Mouse (Mus musculus): ENCODE data around the gene Iglon5. TPM values are rescaled to one million over a fixed set of nuclear protein-coding genes. Genes with fewer than 3 reads are reported as not detected.
A peak's percentile ranks its signal among the peaks of the same experiment; 100 is the strongest.

The Iglon5 gene
- total RNA-seq, 1 experiment from 2014 or later: 2.1 TPM

DNA sequence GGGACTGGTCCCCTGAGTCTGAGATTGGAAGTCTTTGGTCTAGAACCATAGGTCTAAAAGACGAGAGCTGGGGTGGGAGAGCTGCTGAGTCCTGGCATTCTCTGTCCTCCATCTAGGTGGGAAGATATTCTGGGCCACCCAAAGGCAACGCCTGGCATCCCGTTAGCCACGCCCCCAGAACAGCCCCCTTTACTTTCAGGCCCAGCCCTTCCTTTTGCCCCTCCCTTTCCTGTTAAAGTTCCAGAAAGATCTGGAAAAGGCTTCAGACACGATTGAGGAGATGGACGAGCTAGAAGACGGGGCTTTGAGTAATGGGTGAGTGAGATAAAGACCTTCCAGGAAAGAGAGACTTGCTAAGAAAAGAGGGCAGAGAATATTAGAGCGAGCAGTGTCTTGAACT lies 62.5 kb downstream of the Iglon5 start, which contains the start of gene Lim2:
Lim2 (plus strand) TSS at position 265 of the 400 bp plus-strand sequence.
- no peak for DNase-seq

DNA sequence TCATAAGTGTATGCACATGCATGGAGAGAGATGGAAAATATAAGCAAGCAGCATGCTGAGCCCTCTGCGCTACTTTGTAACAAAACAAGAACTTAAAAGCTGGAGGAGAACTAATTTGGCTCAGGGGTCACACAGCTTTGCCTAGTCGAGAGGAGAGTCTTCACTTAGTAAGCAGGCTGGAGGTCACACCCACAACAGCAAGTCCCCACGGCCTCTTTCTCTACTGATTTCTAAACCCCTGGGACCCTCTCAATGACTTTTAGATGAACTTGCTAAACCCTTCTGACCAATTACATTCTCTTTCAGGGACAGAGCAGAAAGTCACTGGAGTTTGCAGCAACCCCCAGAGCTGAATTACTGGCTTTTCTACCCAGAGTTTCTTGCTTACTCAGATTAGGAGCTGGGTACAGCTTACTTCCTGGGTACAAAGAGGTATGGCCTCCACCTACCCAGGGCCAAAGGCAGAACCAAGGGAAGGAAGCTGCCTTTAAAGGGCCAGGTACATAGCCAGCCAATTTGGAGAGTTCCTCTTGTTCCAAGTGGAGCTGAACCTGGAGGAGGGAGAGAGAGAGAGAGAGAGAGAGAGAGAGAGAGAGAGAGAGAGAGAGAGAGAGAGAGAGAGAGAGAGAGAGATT lies 65.8 kb downstream of the Iglon5 start:
- DNase-seq: no peak

DNA sequence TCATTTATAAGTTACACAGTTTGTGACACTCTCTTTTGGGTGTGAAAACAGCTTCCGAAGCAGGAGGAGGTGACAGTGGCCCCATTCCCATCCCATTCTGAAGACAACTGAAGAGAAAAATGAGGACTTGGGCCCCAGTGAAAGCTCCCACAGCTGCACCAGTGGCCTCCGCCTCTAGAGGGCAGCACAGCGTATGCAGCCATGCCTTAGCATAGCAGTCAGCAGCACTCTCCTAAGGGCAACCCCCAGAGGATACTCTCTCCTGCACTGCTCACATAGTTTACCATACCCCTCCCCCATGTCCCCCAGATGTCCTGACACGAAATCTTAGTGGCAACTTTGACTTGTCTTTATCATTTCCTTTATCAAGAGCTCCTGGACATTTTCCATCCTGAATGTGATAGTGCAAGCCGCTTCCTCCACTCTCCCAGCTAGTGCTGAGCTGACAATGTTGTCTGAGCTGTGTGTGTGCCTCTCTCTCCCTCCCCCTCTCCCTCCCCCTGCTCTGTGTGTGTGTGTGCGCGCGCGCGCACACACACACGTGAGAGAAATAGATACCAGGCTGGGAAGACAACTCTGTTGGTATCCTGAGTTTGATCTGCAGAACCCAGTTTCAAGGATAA lies 66.8 kb downstream of the Iglon5 start:
- peak; percentile 88 for DNase-seq

Small RNAs within 50 kb of the gene (microRNA-seq; reads per million reads assigned to microRNA genes)
- 0.69 to 2.5 reads per million in 2 experiments for gene Mir7051

Other genes with a start within 250 kb of the Iglon5 start
- 22.4 and 23.0 TPM in 2 replicates for gene Zfp715, start 176.8 kb downstream of the Iglon5 start, total RNA-seq (2021)
- not detected in 2 replicates for gene Siglecf, start 138.7 kb downstream of the Iglon5 start, total RNA-seq (2021)
- 0.09 and 1.00 TPM in 2 replicates for gene Siglecg, start 81.9 kb downstream of the Iglon5 start, total RNA-seq (2021)
- gene Lim2, start 62.4 kb downstream of the Iglon5 start, total RNA-seq (2021): not detected in 2 replicates
- 0.46 TPM in 1 of 2 replicates, not detected in the other for gene Nkg7, start 53.0 kb downstream of the Iglon5 start, total RNA-seq (2021)
- not detected in 2 replicates for gene Cldnd2, start 49.3 kb downstream of the Iglon5 start, total RNA-seq (2021)
- gene Etfb, start 46.0 kb downstream of the Iglon5 start, total RNA-seq (2021): 373 and 390 TPM in 2 replicates
- gene Gm45233, start 45.9 kb downstream of the Iglon5 start, total RNA-seq (2021): 1.5 TPM in 1 of 2 replicates, not detected in the other
- gene Vsig10l, start 26.9 kb downstream of the Iglon5 start, total RNA-seq (2021): 3.6 and 4.6 TPM in 2 replicates
- gene 4931406B18Rik, start 15.9 kb upstream of the Iglon5 start, total RNA-seq (2021): not detected in 2 replicates
- 1.2 and 2.4 TPM in 2 replicates for gene Cd33, start 54.4 kb upstream of the Iglon5 start, total RNA-seq (2021)
- 2.8 and 3.1 TPM in 2 replicates for gene Zfp658, start 72.2 kb upstream of the Iglon5 start, total RNA-seq (2021)
- gene Zfp719, start 89.5 kb upstream of the Iglon5 start, total RNA-seq (2021): 16.2 and 17.5 TPM in 2 replicates
- not detected in 2 replicates for gene Zfp819, start 117.1 kb upstream of the Iglon5 start, total RNA-seq (2021)
- gene Ceacam18, start 144.6 kb upstream of the Iglon5 start, total RNA-seq (2021): not detected in 2 replicates
- 1.9 and 2.1 TPM in 2 replicates for gene Siglece, start 170.1 kb upstream of the Iglon5 start, total RNA-seq (2021)
- 11.1 and 13.4 TPM in 2 replicates for gene Ctu1, start 181.9 kb upstream of the Iglon5 start, total RNA-seq (2021)
- gene Klk14, start 200.3 kb upstream of the Iglon5 start, total RNA-seq (2021): not detected in 2 replicates
- not detected in 2 replicates for gene Klk13, start 222.5 kb upstream of the Iglon5 start, total RNA-seq (2021)

Data from adrenal gland, postnatal 25 days (tissue).